Mouse (Mus musculus) G1E (cell line): ENCODE results near the gene Slc25a26.

Experiments used
- CTCF ChIP-seq: IDR thresholded peaks from 2 replicates; pipeline ENCODE4 v1.5.1; 2012; ENCODE audit warnings: low read depth, low read length, inconsistent platforms, mixed read lengths
- GATA1 ChIP-seq: IDR thresholded peaks from 2 replicates; pipeline ENCODE4 v1.6.1; 2012; ENCODE audit warnings: borderline replicate concordance, low read length, inconsistent platforms, mixed read lengths
- POLR2AphosphoS5 ChIP-seq: IDR thresholded peaks from 2 replicates; pipeline ENCODE4 v1.6.1; 2012; ENCODE audit warnings: low read depth, low read length, inconsistent platforms; ENCODE audit not compliant: insufficient replicate concordance
- TAL1 ChIP-seq: conservative IDR thresholded peaks from 2 replicates; pipeline ENCODE4 v1.6.1; 2012; ENCODE audit warnings: low read depth, low read length, inconsistent platforms, mixed read lengths

DNA sequence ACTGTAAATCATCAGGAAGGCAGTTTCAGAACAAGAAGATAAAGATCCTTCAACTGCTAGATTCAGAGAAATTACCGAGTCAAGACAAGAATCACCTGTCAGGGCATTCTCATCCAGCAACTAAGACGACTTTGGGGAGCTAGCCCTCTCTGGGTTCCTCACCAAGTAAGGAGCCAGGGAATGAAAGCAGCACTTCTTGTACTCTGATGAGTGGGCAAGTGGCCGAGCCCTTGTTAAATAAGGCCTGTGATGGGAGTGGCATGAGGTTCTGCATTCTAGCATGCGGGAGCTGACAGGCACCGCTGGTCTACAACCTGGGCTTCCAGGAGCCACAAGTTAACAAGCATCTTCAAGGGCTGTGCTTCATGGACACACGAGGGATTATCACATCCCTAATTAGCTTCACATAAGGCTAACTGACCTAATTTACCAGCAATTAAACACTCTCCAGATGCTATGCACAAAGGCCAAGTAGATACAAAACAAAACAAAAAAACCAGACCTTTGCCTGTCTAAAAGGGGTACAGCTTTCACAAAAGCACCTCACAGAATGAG is 152.6 kb downstream of the Slc25a26 start:
- no peak for TF ChIP-seq TAL1
- no peak for TF ChIP-seq CTCF
- no peak for TF ChIP-seq GATA1
- no peak for TF ChIP-seq POLR2AphosphoS5
